Mouse (Mus musculus): ENCODE data around the gene Pak6.

Pak6 gene

GRCm38 (mm10) chr2:118729194-118729593, 66.1 kb downstream of the Pak6 start:
- DNase-seq (ENCODE audit: low spot score in 2 of 2) = no peak

GRCm38 (mm10) chr2:118729816-118730621, 66.9 kb downstream of the Pak6 start:
- DNase-seq (ENCODE audit: low spot score in 2 of 2) = no peak

- peak in 1 of 2 experiments; percentile 63 for DNase-seq (ENCODE audit: low spot score in 2 of 2)
These were observed 67.5 kb downstream of the Pak6 start for GRCm38 (mm10) chr2:118730622-118730915.

GRCm38 (mm10) chr2:118731981-118732380, 68.9 kb downstream of the Pak6 start:
- DNase-seq (ENCODE audit: low spot score in 2 of 2) = no peak

- no peak for DNase-seq (ENCODE audit: low spot score in 2 of 2)
These were observed 70.2 kb downstream of the Pak6 start for GRCm38 (mm10) chr2:118733341-118733740.

- DNase-seq (ENCODE audit: low spot score in 2 of 2) = no peak
These were observed 77.2 kb downstream of the Pak6 start for GRCm38 (mm10) chr2:118740341-118740740.

GRCm38 (mm10) chr2:118741183-118741582, 78.1 kb downstream of the Pak6 start:
- no peak for DNase-seq (ENCODE audit: low spot score in 2 of 2)

- peak; percentile 62 to 64 for DNase-seq (ENCODE audit: low spot score in 2 of 2)
These were observed 80.3 kb downstream of the Pak6 start for GRCm38 (mm10) chr2:118743261-118743943.

- no peak for DNase-seq (ENCODE audit: low spot score in 2 of 2)
These were observed 81.5 kb downstream of the Pak6 start for GRCm38 (mm10) chr2:118744621-118745020.

- DNase-seq (ENCODE audit: low spot score in 2 of 2) = peak; percentile 93 to 96
These were observed 82.3 kb downstream of the Pak6 start, which contains the start of gene Inafm2 for GRCm38 (mm10) chr2:118745232-118745884. TSS of gene Inafm2 (plus strand) at chr2:118745758.

GRCm38 (mm10) chr2:118745915-118746901, 83.1 kb downstream of the Pak6 start:
- DNase-seq (ENCODE audit: low spot score in 2 of 2) = peak in 1 of 2 experiments; percentile 48

- peak in 1 of 2 experiments; percentile 21 for DNase-seq (ENCODE audit: low spot score in 2 of 2)
These were observed 84.3 kb downstream of the Pak6 start for GRCm38 (mm10) chr2:118747301-118747960.

Measured in heart, adult 9 months (tissue).